Mouse (Mus musculus): Measurements from ENCODE around the gene Gm45799.

- no peak for TF ChIP-seq CTCF (IDR thresholded peaks at IDR 0.05; ENCODE audit: borderline replicate concordance, control insufficient read depth, extremely low read depth, insufficient read depth, low read length, poor library complexity)
- no peak for TF ChIP-seq POLR2A (IDR thresholded peaks at IDR 0.05; ENCODE audit: control insufficient read depth, extremely low read depth, insufficient read depth, low read length, poor library complexity)
Measured at GRCm38 (mm10) chr7:105615720-105616119, 24.6 kb upstream of the Gm45799 start.

All from thymus, adult 2 months (tissue).